Mouse (Mus musculus): ENCODE measurements at regions not wholly inside any gene's neighbourhood (a gene's known extent, or its start where the extent isn't known, plus 50 kb on each side); places are given as distances from the start of the nearest gene placed in this dataset.

GRCm38 (mm10) chr5:35176112-35176848, 70.7 kb upstream of the Lrpap1 start:
- TF ChIP-seq TCF12 (IDR thresholded peaks at IDR 0.05; ENCODE audit: insufficient read depth, poor library complexity, severe bottlenecking) (no peak), POLR2A (IDR thresholded peaks at IDR 0.05; ENCODE audit: insufficient read length, low read depth) (no peak), TCF3 (IDR thresholded peaks at IDR 0.05; ENCODE audit: insufficient read length, low read depth) (no peak), SRF (IDR thresholded peaks at IDR 0.05; ENCODE audit: control insufficient read depth, insufficient read length, low read depth) (no peak)
